Mouse (Mus musculus) MEL (cell line): Measurements from ENCODE around the gene Slc4a2. TPM values are rescaled to one million over a fixed set of nuclear protein-coding genes. Genes with fewer than 3 reads are reported as not detected.

Experiments
- DNase-seq: peaks from one replicate; pipeline ENCODE4 v3.0.0; 2011; ENCODE audit warnings: low read depth, low spot score
- H3K27ac ChIP-seq: 2 replicates; pipeline ENCODE4 v1.5.1; 2012; ENCODE audit warnings: low read depth, mild to moderate bottlenecking, control low read depth, low read length, moderate library complexity; ENCODE audit not compliant: control insufficient read depth
- H3K27me3 ChIP-seq, 2 experiments: fragments of 150-350 bp in 1 of 2; sonication (generic) in 1 of 2; 2 replicates each; pipeline ENCODE4 v1.6.1; 2012; ENCODE audit warnings: low read length in 2 of 2, mild to moderate bottlenecking in 2 of 2, improper control_type of control experiment in 1 of 2, moderate library complexity in 1 of 2; ENCODE audit not compliant: insufficient read depth in 2 of 2, control insufficient read depth in 1 of 2
- H3K36me3 ChIP-seq, 2 experiments: 2 replicates each; pipeline ENCODE4 v1.6.1; 2012 to 2014; ENCODE audit warnings: low read length in 2 of 2, improper control_type of control experiment in 1 of 2, inconsistent platforms in 1 of 2, mild to moderate bottlenecking in 1 of 2; ENCODE audit not compliant: insufficient read depth in 2 of 2, control insufficient read depth in 1 of 2
- H3K4me1 ChIP-seq, 2 experiments: fragments of 150-350 bp in 1 of 2; sonication (generic) in 1 of 2; 2 replicates each; pipeline ENCODE4 v1.6.1; 2012; ENCODE audit warnings: low read length in 2 of 2, improper control_type of control experiment in 1 of 2, mild to moderate bottlenecking in 1 of 2; ENCODE audit not compliant: insufficient read depth in 2 of 2, control insufficient read depth in 1 of 2
- H3K4me3 ChIP-seq, 2 experiments: fragments of 150-350 bp in 1 of 2; sonication (generic) in 1 of 2; 2 replicates each; pipeline ENCODE4 v1.5.1; 2012; ENCODE audit warnings: low read depth in 2 of 2, low read length in 2 of 2, mild to moderate bottlenecking in 2 of 2, moderate library complexity in 2 of 2, control low read depth in 1 of 2, improper control_type of control experiment in 1 of 2; ENCODE audit not compliant: control insufficient read depth in 1 of 2, insufficient read depth in 1 of 2
- H3K79me2 ChIP-seq: 2 replicates; pipeline ENCODE4 v1.6.1; 2012; ENCODE audit warnings: mild to moderate bottlenecking, low read length, moderate library complexity; ENCODE audit not compliant: control insufficient read depth, poor library complexity, insufficient read depth
- H3K9ac ChIP-seq: 2 replicates; pipeline ENCODE4 v1.6.1; 2012; ENCODE audit warnings: low read depth, mild to moderate bottlenecking, control low read depth, low read length, moderate library complexity; ENCODE audit not compliant: control insufficient read depth, poor library complexity, severe bottlenecking
- H3K9me3 ChIP-seq: fragments of 150-350 bp; sonication (generic); replicated peaks from 2 replicates; pipeline ENCODE4 v1.6.1; 2012; ENCODE audit warnings: mild to moderate bottlenecking, low read length, improper control_type of control experiment, moderate library complexity; ENCODE audit not compliant: insufficient read depth
- BHLHE40 ChIP-seq: IDR thresholded peaks from 2 replicates; pipeline ENCODE4 v1.6.1; 2012; ENCODE audit warnings: low read depth, mild to moderate bottlenecking, inconsistent platforms, low read length, improper control_type of control experiment, borderline replicate concordance
- CHD1 ChIP-seq: IDR thresholded peaks from 2 replicates; pipeline ENCODE4 v1.6.1; 2012; ENCODE audit warnings: low read depth, mild to moderate bottlenecking, inconsistent platforms, low read length, improper control_type of control experiment
- CHD2 ChIP-seq: IDR thresholded peaks from 2 replicates; pipeline ENCODE4 v1.6.1; 2011; ENCODE audit warnings: low read length, improper control_type of control experiment
- ELF1 ChIP-seq: IDR thresholded peaks from 2 replicates; pipeline ENCODE4 v1.6.1; 2014; ENCODE audit warnings: low read depth, mild to moderate bottlenecking, inconsistent platforms, low read length, improper control_type of control experiment, moderate library complexity
- ETS1 ChIP-seq: IDR thresholded peaks from 2 replicates; pipeline ENCODE4 v1.6.1; 2012; ENCODE audit warnings: low read depth, mild to moderate bottlenecking, inconsistent platforms, low read length, improper control_type of control experiment, moderate library complexity
- GABPA ChIP-seq: IDR thresholded peaks from 2 replicates; pipeline ENCODE4 v1.6.1; 2012; ENCODE audit warnings: low read depth, mild to moderate bottlenecking, inconsistent platforms, low read length, improper control_type of control experiment, moderate library complexity
- HCFC1 ChIP-seq: IDR thresholded peaks from 2 replicates; pipeline ENCODE4 v1.6.1; 2012; ENCODE audit warnings: low read depth, mild to moderate bottlenecking, inconsistent platforms, low read length, improper control_type of control experiment, moderate library complexity
- MAFK ChIP-seq: IDR thresholded peaks from 2 replicates; pipeline ENCODE4 v1.6.1; 2011; ENCODE audit warnings: low read depth, mild to moderate bottlenecking, low read length, improper control_type of control experiment, borderline replicate concordance
- MAX ChIP-seq: IDR thresholded peaks from 2 replicates; pipeline ENCODE4 v1.6.1; 2011; ENCODE audit warnings: low read length, improper control_type of control experiment
- MAZ ChIP-seq: IDR thresholded peaks from 2 replicates; pipeline ENCODE4 v1.6.1; 2012; ENCODE audit warnings: low read depth, mild to moderate bottlenecking, inconsistent platforms, low read length, improper control_type of control experiment
- MEF2A ChIP-seq: IDR thresholded peaks from 2 replicates; pipeline ENCODE4 v1.6.1; 2014; ENCODE audit warnings: low read depth, mild to moderate bottlenecking, inconsistent platforms, low read length, improper control_type of control experiment; ENCODE audit not compliant: poor library complexity, insufficient replicate concordance, severe bottlenecking; ENCODE audit errors: extremely low read depth
- MXI1 ChIP-seq: IDR thresholded peaks from 2 replicates; pipeline ENCODE4 v1.6.1; 2011; ENCODE audit warnings: mild to moderate bottlenecking, low read depth, low read length, improper control_type of control experiment
- MYB ChIP-seq: IDR thresholded peaks from 2 replicates; pipeline ENCODE4 v1.6.1; 2011; ENCODE audit warnings: mild to moderate bottlenecking, low read depth, low read length, improper control_type of control experiment
- NELFE ChIP-seq: IDR thresholded peaks from 2 replicates; pipeline ENCODE4 v1.6.1; 2011; ENCODE audit warnings: low read depth, low read length, improper control_type of control experiment
- POLR2AphosphoS2 ChIP-seq: IDR thresholded peaks from 2 replicates; pipeline ENCODE4 v1.6.1; 2011; ENCODE audit warnings: low read length, improper control_type of control experiment
- RAD21 ChIP-seq: IDR thresholded peaks from 2 replicates; pipeline ENCODE4 v1.6.1; 2011; ENCODE audit warnings: mild to moderate bottlenecking, low read depth, low read length, improper control_type of control experiment
- RCOR1 ChIP-seq: IDR thresholded peaks from 2 replicates; pipeline ENCODE4 v1.6.1; 2012; ENCODE audit warnings: low read depth, mild to moderate bottlenecking, inconsistent platforms, low read length, improper control_type of control experiment
- SIN3A ChIP-seq: IDR thresholded peaks from 2 replicates; pipeline ENCODE4 v1.6.1; 2012; ENCODE audit warnings: low read length, improper control_type of control experiment, inconsistent platforms
- SMC3 ChIP-seq: IDR thresholded peaks from 2 replicates; pipeline ENCODE4 v1.6.1; 2011; ENCODE audit warnings: low read depth, low read length, improper control_type of control experiment
- TAL1 ChIP-seq: IDR thresholded peaks from 2 replicates; pipeline ENCODE4 v1.6.1; 2012; ENCODE audit warnings: mild to moderate bottlenecking, inconsistent platforms, low read length, moderate library complexity, mixed read lengths
- UBTF ChIP-seq: IDR thresholded peaks from 2 replicates; pipeline ENCODE4 v1.6.1; 2012; ENCODE audit warnings: low read depth, mild to moderate bottlenecking, inconsistent platforms, low read length, improper control_type of control experiment, moderate library complexity, borderline replicate concordance; ENCODE audit not compliant: insufficient read depth
- USF1 ChIP-seq: IDR thresholded peaks from 2 replicates; pipeline ENCODE4 v1.6.1; 2014; ENCODE audit warnings: low read depth, mild to moderate bottlenecking, inconsistent platforms, low read length, improper control_type of control experiment, moderate library complexity
- USF2 ChIP-seq, 2 experiments: IDR thresholded peaks; 2 replicates each; pipeline ENCODE4 v1.6.1; 2011 to 2012; ENCODE audit warnings: improper control_type of control experiment in 2 of 2, low read length in 2 of 2, borderline replicate concordance in 1 of 2, inconsistent platforms in 1 of 2, low read depth in 1 of 2, mild to moderate bottlenecking in 1 of 2; ENCODE audit not compliant: insufficient read depth in 1 of 2
- ZC3H11A ChIP-seq: IDR thresholded peaks from 2 replicates; pipeline ENCODE4 v1.6.1; 2012; ENCODE audit warnings: low read depth, mild to moderate bottlenecking, inconsistent platforms, low read length, improper control_type of control experiment
- ZKSCAN1 ChIP-seq: IDR thresholded peaks from 2 replicates; pipeline ENCODE4 v1.6.1; 2012; ENCODE audit warnings: low read depth, mild to moderate bottlenecking, inconsistent platforms, low read length, improper control_type of control experiment, moderate library complexity
- ZMIZ1 ChIP-seq: IDR thresholded peaks from 2 replicates; pipeline ENCODE4 v1.6.1; 2012; ENCODE audit warnings: low read depth, mild to moderate bottlenecking, inconsistent platforms, low read length, improper control_type of control experiment, moderate library complexity
- polyA plus RNA-seq, 2 experiments: library from polyadenylated mRNA; stranded (reverse) in 1 of 2; unstranded in 1 of 2; fragments of >175 nt in 1 of 2; fragments of >200 nt in 1 of 2; gene quantifications; 2 replicates each; pipeline versions ENCODE4 v1.2.1 to v1.2.4; 2012; ENCODE audit warnings: low replicate concordance in 2 of 2, low read depth in 1 of 2; ENCODE audit not compliant: insufficient read length in 2 of 2, insufficient read depth in 1 of 2, missing spikeins in 1 of 2
- total RNA-seq: library from RNA; depleted of rRNA; stranded (reverse); fragments of 300-350 nt; gene quantifications from 2 replicates; pipeline ENCODE4 v1.2.3, GENCODE M21; 2012

The Slc4a2 gene
- total and polyA plus RNA-seq, 3 experiments, result 20.9 to 56.3 TPM; not detected in 1

DNA sequence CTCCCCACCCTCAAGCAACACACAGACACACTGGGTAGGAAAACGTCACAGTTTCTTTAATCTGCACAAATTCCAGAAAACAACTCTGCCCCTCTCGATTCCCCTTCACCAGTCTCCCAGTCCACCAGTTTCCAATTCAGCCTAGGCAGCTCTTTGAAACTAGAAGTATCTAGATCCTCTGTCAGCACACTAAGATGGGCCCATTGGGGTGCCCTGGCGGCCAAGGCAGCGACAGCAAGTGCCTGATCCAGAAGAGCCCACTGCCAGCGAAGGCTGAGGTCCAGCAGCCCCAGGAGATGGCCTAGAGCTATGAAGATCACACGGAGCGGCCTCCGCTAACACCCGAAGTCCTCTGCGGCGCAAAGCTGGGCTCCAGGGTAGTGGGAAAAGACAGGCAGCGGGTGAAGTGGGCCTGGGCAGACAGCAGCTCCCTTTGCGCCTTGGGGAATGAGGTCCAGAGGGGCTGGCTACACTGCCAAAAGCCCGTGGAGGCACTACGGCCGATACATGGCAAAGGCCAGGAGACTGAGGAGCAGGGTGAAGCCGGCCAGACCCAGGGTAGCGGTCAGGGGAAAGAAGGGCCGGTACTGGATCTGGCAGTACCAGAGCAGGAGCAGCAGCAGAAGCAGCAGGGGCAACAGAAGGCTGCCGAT is 21.9 kb downstream of the Slc4a2 start:
- Histone ChIP-seq H3K9me3 (no peaks in the 10 kb centered on the region), H3K27ac (peak overlapping the region; percentile 27)

DNA sequence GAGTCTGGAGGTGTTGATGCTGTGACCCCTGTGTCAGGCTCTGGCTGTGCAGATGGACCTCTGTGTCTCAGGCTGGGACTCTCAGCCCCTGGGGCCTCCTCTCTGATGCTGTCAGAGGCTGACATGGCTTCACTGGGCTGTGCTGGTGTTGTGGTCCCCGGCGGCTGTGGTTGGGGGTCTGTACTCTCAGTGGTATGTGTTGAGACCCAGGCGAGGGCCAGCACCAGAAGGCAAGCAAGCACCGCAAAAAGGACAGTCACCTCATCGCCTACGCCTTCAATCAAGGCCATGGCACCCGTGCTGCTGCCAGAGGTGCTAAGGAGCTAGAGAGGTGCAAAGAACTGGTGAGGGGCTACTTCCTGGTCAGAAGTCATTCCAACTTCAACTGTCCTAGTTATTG is 23.0 kb downstream of the Slc4a2 start:
- H3K4me3 ChIP-seq, result peak overlapping the region in 1 of 2 experiments; percentile 66; a peak in 2 of 4 replicates
- no peak for DNase-seq
- H3K36me3 ChIP-seq, result peaks cover 0 to 24% of the 10 kb centered on the region in 2 experiments; a peak in 3 of 4 replicates
- TF ChIP-seq ZC3H11A, result no peak
- TF ChIP-seq MAX, result no peak
- no peak for TF ChIP-seq ETS1
- no peak for TF ChIP-seq MAFK
- TF ChIP-seq CHD1, result no peak
- no peak for TF ChIP-seq MYB
- H3K27me3 ChIP-seq, result no peaks in the 10 kb centered on the region
- peaks cover 6 to 18% of the 10 kb centered on the region in 2 experiments for H3K4me1 ChIP-seq
- H3K27ac ChIP-seq, result no peak overlapping the region
- H3K79me2 ChIP-seq, result peaks cover 16% of the 10 kb centered on the region
- no peak overlapping the region for H3K9ac ChIP-seq
- H3K9me3 ChIP-seq, result no peaks in the 10 kb centered on the region

More for the DNA sequence above, 21.9 kb downstream of the Slc4a2 start:
- peak overlapping the region; percentile 78 to 93 for H3K4me3 ChIP-seq
- TF ChIP-seq ELF1, result no peak
- no peak for TF ChIP-seq SIN3A
- no peak for TF ChIP-seq MEF2A
- TF ChIP-seq GABPA, result no peak
- no peak for TF ChIP-seq TAL1
- TF ChIP-seq RAD21, result no peak
- no peak for TF ChIP-seq POLR2AphosphoS2
- TF ChIP-seq USF2 (IDR thresholded peaks at IDR 0.05; ENCODE audit: borderline replicate concordance in 1 of 2, insufficient read depth in 1 of 2, low read depth in 1 of 2, low read length in 2 of 2), result no peak
- TF ChIP-seq HCFC1, result no peak
- TF ChIP-seq ZKSCAN1, result no peak
- 0 out of 2 replicates have a peak, but pooled peaks have one; percentile 67 for TF ChIP-seq CHD1
- TF ChIP-seq NELFE, result no peak
- no peak for TF ChIP-seq MXI1
- TF ChIP-seq USF1, result no peak
- TF ChIP-seq MAZ, result no peak
- no peak for TF ChIP-seq UBTF
- TF ChIP-seq MYB, result 0 out of 2 replicates have a peak, but pooled peaks have one; percentile 17
- TF ChIP-seq CHD2, result no peak
- TF ChIP-seq ZMIZ1, result no peak
- TF ChIP-seq RCOR1, result no peak
- no peak for TF ChIP-seq BHLHE40
- peak; percentile 56 for TF ChIP-seq MAX
- no peak for TF ChIP-seq MAFK
- TF ChIP-seq SMC3, result no peak
- H3K4me1 ChIP-seq, result peaks cover 6 to 13% of the 10 kb centered on the region in 2 experiments
- H3K79me2 ChIP-seq, result peaks cover 14% of the 10 kb centered on the region
- no peak for DNase-seq
- H3K9ac ChIP-seq, result peak overlapping the region; percentile 80
- H3K27me3 ChIP-seq, result no peaks in the 10 kb centered on the region
- H3K36me3 ChIP-seq, result peaks cover 0 to 17% of the 10 kb centered on the region in 2 experiments; a peak in 3 of 4 replicates
